ENCODE assay signal across 8 mouse cellular contexts in the genomic region with DNA sequence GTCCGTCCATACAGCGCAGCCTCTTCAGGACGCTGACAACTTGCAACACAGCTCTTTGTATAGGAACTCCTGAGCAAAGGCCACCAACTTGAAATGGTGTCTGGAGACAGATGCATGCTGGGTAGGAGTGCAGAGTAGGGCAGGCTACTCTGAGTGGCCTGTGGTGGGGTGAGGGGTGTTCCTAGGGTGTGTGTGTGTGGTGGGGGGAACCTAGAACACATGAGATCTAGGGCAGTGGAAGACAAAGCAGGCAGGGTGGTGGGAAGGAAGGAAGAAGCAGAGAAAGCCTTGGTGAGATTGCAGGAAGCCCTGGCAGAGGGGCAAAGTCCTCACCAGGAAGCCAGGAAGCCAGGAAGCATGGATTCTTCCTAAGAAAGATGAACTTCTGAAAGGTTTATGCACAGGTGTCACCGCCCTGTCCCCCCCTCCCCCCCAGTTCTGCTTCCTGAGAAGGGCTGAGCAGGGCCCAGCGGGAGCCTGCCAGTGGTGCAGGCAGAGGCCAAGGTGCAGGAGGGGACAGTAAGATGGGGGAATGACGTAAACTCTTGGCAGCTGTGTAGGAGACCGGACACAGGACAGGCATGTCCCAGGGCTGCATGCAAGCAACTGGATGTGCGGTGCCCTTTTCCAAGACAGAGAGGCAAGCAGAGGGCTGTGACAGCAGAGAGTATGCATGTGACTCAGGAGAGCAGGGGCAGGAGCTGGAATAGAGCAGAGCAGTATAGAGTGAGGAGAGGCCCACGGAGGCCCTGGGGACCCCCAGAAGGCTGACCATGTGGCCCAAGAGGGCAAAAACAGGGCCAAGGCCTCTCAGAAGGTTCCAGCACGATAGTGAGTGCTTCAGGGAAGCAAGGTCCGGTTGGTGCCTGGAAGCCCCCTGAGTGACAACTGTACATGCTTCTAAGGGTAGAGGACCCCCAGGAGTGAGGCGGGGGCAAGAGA. TPM values are rescaled to one million over a fixed set of nuclear protein-coding genes. Genes with fewer than 3 reads are reported as not detected.
A peak's percentile ranks its signal among the peaks of the same experiment; 100 is the strongest.
DNase-seq lines count a peak whose midpoint lies in the region; ATAC-seq and TF ChIP-seq lines count a peak whose summit lies in the region.

No protein-coding gene starts in this region.

- peaks cover 54% of the 10 kb centered on the region for H3K4me1 ChIP-seq in intestine, embryonic 14.5 days (replicated peaks; ENCODE audit: control insufficient read depth, insufficient read depth, low read length)
- H3K4me1 ChIP-seq in liver, embryonic 14.5 days (replicated peaks; ENCODE audit: control insufficient read depth in 2 of 2, insufficient read depth in 2 of 2, low read length in 1 of 2) = peaks cover 0 to 16% of the 10 kb centered on the region in 2 experiments; a peak in 1 of 4 replicates

- TF ChIP-seq CTCF in liver, embryonic 14.5 days (IDR thresholded peaks at IDR 0.05; ENCODE audit: low read depth) = no peak

- no peaks in the 10 kb centered on the region for H3K9me3 ChIP-seq in intestine, embryonic 14.5 days (ENCODE audit: control insufficient read depth, low read length)
- no peaks in the 10 kb centered on the region for H3K9me3 ChIP-seq in liver, embryonic 14.5 days (ENCODE audit: control insufficient read depth, low read length)

- no peak overlapping the region for H3K4me3 ChIP-seq in intestine, embryonic 14.5 days (ENCODE audit: low read depth, low read length)
- no peak overlapping the region for H3K4me3 ChIP-seq in liver, embryonic 14.5 days (ENCODE audit: insufficient read depth in 1 of 2, low read depth in 2 of 2, low read length in 2 of 2)

- DNase-seq in adrenal gland, postnatal 36 days = peak; percentile 63 to 74
- DNase-seq in gastrocnemius, postnatal 10 days = peak; percentile 57
- peak; percentile 72 for DNase-seq in intestine, embryonic 14.5 days (ENCODE audit: low spot score)
- no peak for DNase-seq in liver, embryonic 14.5 days (ENCODE audit: low read depth in 3 of 3, low spot score in 3 of 3)
- peak; percentile 95 for DNase-seq in skeletal muscle tissue, adult 2 months (ENCODE audit: low read depth, low spot score)
- DNase-seq in cerebellum, postnatal 4 days (ENCODE audit: low spot score in 2 of 2) = no peak
- DNase-seq in cerebellum, adult 18-20 months = no peak

- H3K4me2 ChIP-seq in intestine, embryonic 14.5 days (ENCODE audit: low read length) = peak overlapping the region; percentile 44
- H3K4me2 ChIP-seq in liver, embryonic 14.5 days (ENCODE audit: low read depth) = no peak overlapping the region

- no peak for TF ChIP-seq EP300 in liver, embryonic 14.5 days (IDR thresholded peaks at IDR 0.05; ENCODE audit: low read depth)

- no peaks in the 10 kb centered on the region for H3K27me3 ChIP-seq in intestine, embryonic 14.5 days (replicated peaks; ENCODE audit: control insufficient read depth, insufficient read depth, low read length)
- H3K27me3 ChIP-seq in liver, embryonic 14.5 days (ENCODE audit: control insufficient read depth, insufficient read depth, low read length) = no peaks in the 10 kb centered on the region

- peak overlapping the region; percentile 97 for H3K27ac ChIP-seq in intestine, embryonic 14.5 days (ENCODE audit: low read depth)
- peak overlapping the region; percentile 19 for H3K27ac ChIP-seq in liver, embryonic 14.5 days

- H3K9ac ChIP-seq in intestine, embryonic 14.5 days (ENCODE audit: low read length) = peak overlapping the region; percentile 39
- no peak overlapping the region for H3K9ac ChIP-seq in liver, embryonic 14.5 days (replicated peaks)

- peaks cover 7% of the 10 kb centered on the region for H3K36me3 ChIP-seq in intestine, embryonic 14.5 days (ENCODE audit: control insufficient read depth, insufficient read depth, low read length)
- no peaks in the 10 kb centered on the region for H3K36me3 ChIP-seq in liver, embryonic 14.5 days (replicated peaks; ENCODE audit: control insufficient read depth, insufficient read depth, low read depth)

- ATAC-seq in intestine, embryonic 14.5 days (replicated peaks; ENCODE audit: low FRiP score, low TSS enrichment, low read depth) = peak; percentile 28; the same call in 1 of the 2 replicates
- 0 out of 2 replicates have a peak, but pooled peaks have one; percentile 6 for ATAC-seq in liver, embryonic 14.5 days (ENCODE audit: insufficient read depth)
- ATAC-seq in frontal cortex, adult (ENCODE audit: low TSS enrichment) = no peak

- 25% methylated on average over 12 of the region's 12 CpGs for WGBS in intestine, embryonic 14.5 days
- 25% methylated on average over 12 of the region's 12 CpGs for WGBS in liver, embryonic 14.5 days (ENCODE audit: insufficient replicate concordance)

RNA-seq across cellular contexts. Expression of gene Nes, which starts 11.3 kb away (rescaled TPM):
- total RNA-seq in adrenal gland, postnatal 36 days (2021) = 10 to 100 TPM in 1 of 2 experiments, 1 to 10 TPM in 1; 8.8 to 13.3 TPM
- 10 to 100 TPM; 72.4 to 87.7 TPM for total RNA-seq in gastrocnemius, postnatal 10 days (2021)
- polyA plus RNA-seq in intestine, embryonic 14.5 days (2014; fragmentation: Nextera tagmentation; extraction: Ambion mirVana) = 11.9 and 13.4 TPM in 2 replicates
- polyA plus RNA-seq in liver, embryonic 14.5 days (2012; rRNA removed) = 0.78 and 1.1 TPM in 2 replicates
- 0.80 and 0.83 TPM in 2 replicates for polyA plus RNA-seq in liver, embryonic 14.5 days (2014; fragmentation: Nextera tagmentation; extraction: Ambion mirVana)

RNA-seq across cellular contexts. Expression of gene Bcan, which starts 17.9 kb away (rescaled TPM):
- 10 to 100 TPM; 45.9 to 47.8 TPM for total RNA-seq in adrenal gland, postnatal 36 days (2021)
- 1 to 10 TPM in 1 of 2 experiments, under 1 TPM in 1; 0.61 to 1.9 TPM for total RNA-seq in gastrocnemius, postnatal 10 days (2021)
- 0.26 and 0.73 TPM in 2 replicates for polyA plus RNA-seq in intestine, embryonic 14.5 days (2014; fragmentation: Nextera tagmentation; extraction: Ambion mirVana)
- polyA plus RNA-seq in liver, embryonic 14.5 days (2012; rRNA removed) = 0.08 TPM in 1 of 2 replicates, not detected in the other
- not detected in 2 replicates for polyA plus RNA-seq in liver, embryonic 14.5 days (2014; fragmentation: Nextera tagmentation; extraction: Ambion mirVana)

RNA-seq across cellular contexts. Expression of gene Crabp2, which starts 33.7 kb away (rescaled TPM):
- under 1 TPM in 1 of 2 experiments, not detected in 1; 0.33 TPM for total RNA-seq in adrenal gland, postnatal 36 days (2021)
- 1 to 10 TPM in 1 of 2 experiments, under 1 TPM in 1; 0.96 to 1.1 TPM for total RNA-seq in gastrocnemius, postnatal 10 days (2021)
- 9.7 and 14.4 TPM in 2 replicates for polyA plus RNA-seq in intestine, embryonic 14.5 days (2014; fragmentation: Nextera tagmentation; extraction: Ambion mirVana)
- polyA plus RNA-seq in liver, embryonic 14.5 days (2012; rRNA removed) = 0.17 and 0.23 TPM in 2 replicates
- polyA plus RNA-seq in liver, embryonic 14.5 days (2014; fragmentation: Nextera tagmentation; extraction: Ambion mirVana) = 0.10 and 0.15 TPM in 2 replicates

RNA-seq across cellular contexts. Expression of gene Hapln2, which starts 45.2 kb away (rescaled TPM):
- not detected for total RNA-seq in adrenal gland, postnatal 36 days (2021)
- total RNA-seq in gastrocnemius, postnatal 10 days (2021) = not detected
- polyA plus RNA-seq in intestine, embryonic 14.5 days (2014; fragmentation: Nextera tagmentation; extraction: Ambion mirVana) = 0.13 TPM in 1 of 2 replicates, not detected in the other
- polyA plus RNA-seq in liver, embryonic 14.5 days (2012; rRNA removed) = not detected in 2 replicates
- not detected in 2 replicates for polyA plus RNA-seq in liver, embryonic 14.5 days (2014; fragmentation: Nextera tagmentation; extraction: Ambion mirVana)

RNA-seq across cellular contexts. Expression of gene Rrnad1, which starts 51.6 kb away (rescaled TPM):
- 10 to 100 TPM; 14.3 to 16.1 TPM for total RNA-seq in adrenal gland, postnatal 36 days (2021)
- 1 to 10 TPM; 4.8 to 7.0 TPM for total RNA-seq in gastrocnemius, postnatal 10 days (2021)
- 17.9 and 21.8 TPM in 2 replicates for polyA plus RNA-seq in intestine, embryonic 14.5 days (2014; fragmentation: Nextera tagmentation; extraction: Ambion mirVana)
- 8.9 and 9.2 TPM in 2 replicates for polyA plus RNA-seq in liver, embryonic 14.5 days (2012; rRNA removed)
- polyA plus RNA-seq in liver, embryonic 14.5 days (2014; fragmentation: Nextera tagmentation; extraction: Ambion mirVana) = 3.5 and 3.6 TPM in 2 replicates

Comparison
In these comparisons a context has a peak if more than half of its experiments do, and no peak if none do; other contexts are left out.
1. DNase-seq: peak in adrenal gland, postnatal 36 days (2 of 2), gastrocnemius, postnatal 10 days (single experiment), intestine, embryonic 14.5 days (single experiment) and skeletal muscle tissue, adult 2 months (single experiment); none in liver, embryonic 14.5 days (0 of 3), cerebellum, postnatal 4 days (0 of 2) and cerebellum, adult 18-20 months (0 of 2).
2. RNA of gene Nes, which starts 11.3 kb away (total RNA-seq): 72.4 to 87.7 TPM in gastrocnemius, postnatal 10 days; 8.8 to 13.3 TPM in adrenal gland, postnatal 36 days; every median in the first group is over 4 times any median in the second.
3. RNA of gene Bcan, which starts 17.9 kb away (total RNA-seq): 45.9 to 47.8 TPM in adrenal gland, postnatal 36 days; 0.61 to 1.9 TPM in gastrocnemius, postnatal 10 days; every median in the first group is over 10 times any median in the second.